8 mouse cellular contexts compared by ENCODE assay signal in genomic region chr2:161108085-161108927, GRCm38 (mm10). TPM values are rescaled to one million over a fixed set of nuclear protein-coding genes. Genes with fewer than 3 reads are reported as not detected.
DNase-seq lines count a peak whose midpoint lies in the region; ATAC-seq and TF ChIP-seq lines count a peak whose summit lies in the region.

No protein-coding gene starts in this region.

- DNase-seq in G1E (ENCODE audit: low spot score), result peak; percentile 58
- DNase-seq in adrenal gland, postnatal 36 days, result peak; percentile 58 to 78
- peak; percentile 57 to 67 for DNase-seq in heart, postnatal 14 days
- peak; percentile 19 to 26 for DNase-seq in layer of hippocampus, postnatal 25 days (ENCODE audit: extremely low spot score in 1 of 2, low spot score in 1 of 2)
- peak; percentile 46 for DNase-seq in lung, postnatal 36 days
- peak; percentile 19 for DNase-seq in spleen, adult 12 weeks (ENCODE audit: low spot score)
- no peak for DNase-seq in retina, postnatal 1 day

- under 1% methylated on average over 74 of the region's 77 CpGs for WGBS in forebrain, embryonic 15.5 days

- H3K4me2 ChIP-seq in forebrain, embryonic 15.5 days (replicated peaks), result peak overlapping the region; percentile 54

- no peak for ATAC-seq in G1E (ENCODE audit: extremely low read depth, insufficient number of reproducible peaks, low FRiP score, poor library complexity, severe bottlenecking)
- peak; percentile 62 for ATAC-seq in forebrain, embryonic 15.5 days (replicated peaks)

- peak overlapping the region; percentile 67 for H3K9ac ChIP-seq in forebrain, embryonic 15.5 days (replicated peaks)

- peaks cover 11% of the 10 kb centered on the region for H3K27me3 ChIP-seq in G1E (ENCODE audit: insufficient read depth, low read length)
- no peaks in the 10 kb centered on the region for H3K27me3 ChIP-seq in forebrain, embryonic 15.5 days

- H3K4me3 ChIP-seq in G1E (ENCODE audit: low read depth, low read length), result peak overlapping the region; percentile 88
- peak overlapping the region; percentile 57 for H3K4me3 ChIP-seq in forebrain, embryonic 15.5 days

- H3K27ac ChIP-seq in forebrain, embryonic 15.5 days (replicated peaks), result peak overlapping the region; percentile 95

- no peaks in the 10 kb centered on the region for H3K9me3 ChIP-seq in G1E (replicated peaks)
- H3K9me3 ChIP-seq in forebrain, embryonic 15.5 days, result no peaks in the 10 kb centered on the region

- intact Hi-C loops in heart, postnatal 14 days (cut with DNase I), result no loop called here

- no peak for TF ChIP-seq CTCF in G1E (IDR thresholded peaks at IDR 0.05; ENCODE audit: low read depth, low read length)

- H3K4me1 ChIP-seq in G1E (ENCODE audit: insufficient read depth, low read depth, low read length), result peaks cover 12% of the 10 kb centered on the region
- H3K4me1 ChIP-seq in forebrain, embryonic 15.5 days, result peaks cover 35% of the 10 kb centered on the region

- H3K36me3 ChIP-seq in G1E (replicated peaks), result peaks cover 6% of the 10 kb centered on the region
- H3K36me3 ChIP-seq in forebrain, embryonic 15.5 days, result no peaks in the 10 kb centered on the region

RNA-seq across cellular contexts. Expression of gene Chd6, which starts 0.6 kb away (rescaled TPM):
- total RNA-seq in G1E (2014; fragmentation: Nextera tagmentation) (69.4 and 79.5 TPM in 2 replicates), G1E (2017) (34.2 and 39.1 TPM in 2 replicates)
- polyA plus RNA-seq in G1E (2012), result 6.4 and 9.7 TPM in 2 replicates
- 10 to 100 TPM; 34.7 TPM for total RNA-seq in adrenal gland, postnatal 36 days (2021)
- 39.5 and 40.5 TPM in 2 replicates for polyA plus RNA-seq in forebrain, embryonic 15.5 days (2015; fragmentation: Nextera tagmentation; extraction: Ambion mirVana)
- 10 to 100 TPM; 87.6 to 95.7 TPM for total RNA-seq in heart, postnatal 14 days (2021)
- 10 to 100 TPM; 46.8 to 70.6 TPM for total RNA-seq in layer of hippocampus, postnatal 25 days (2021)
